Mouse (Mus musculus) midbrain, embryonic 10.5 days (tissue): ENCODE measurements around the gene Ppm1f. TPM values are rescaled to one million over a fixed set of nuclear protein-coding genes. Genes with fewer than 3 reads are reported as not detected.
"Not testable (repeated sequence)": the region's sequence is repeated elsewhere in the genome, so short reads cannot be mapped to it uniquely, and the experiment has no call there.

Experiments used
- DNase-seq: peaks from one replicate; pipeline ENCODE4 v3.0.0-alpha.2; 2017; ENCODE audit warnings: low spot score
- H3K27ac ChIP-seq: fragments of 300-500 bp; sonication (generic); replicated peaks from 2 replicates; pipeline ENCODE4 v1.5.1; 2016; ENCODE audit warnings: mild to moderate bottlenecking
- H3K27me3 ChIP-seq: fragments of 300-500 bp; sonication (generic); 2 replicates; pipeline ENCODE4 v1.6.1; 2016; ENCODE audit warnings: low read depth, mild to moderate bottlenecking; ENCODE audit not compliant: poor library complexity, severe bottlenecking
- H3K36me3 ChIP-seq: fragments of 300-500 bp; sonication (generic); 2 replicates; pipeline ENCODE4 v1.6.1; 2016; ENCODE audit warnings: mild to moderate bottlenecking, moderate library complexity
- H3K4me1 ChIP-seq: fragments of 300-500 bp; sonication (generic); 2 replicates; pipeline ENCODE4 v1.6.1; 2016
- H3K4me3 ChIP-seq: fragments of 300-500 bp; sonication (generic); 2 replicates; pipeline ENCODE4 v1.5.1; 2016; ENCODE audit warnings: mild to moderate bottlenecking, moderate library complexity
- H3K9me3 ChIP-seq: fragments of 300-500 bp; sonication (generic); replicated peaks from 2 replicates; pipeline ENCODE4 v1.6.1; 2016; ENCODE audit warnings: mild to moderate bottlenecking
- WGBS: fragments of 180-500 bp; shearing (Covaris S2); methylation state at CpG from one replicate; pipeline ENCODE4 v1.1.7; 2016; 5-methylcytosine and 5-hydroxymethylcytosine counted together
- polyA plus RNA-seq: library from polyadenylated mRNA; unstranded; fragments of >200 nt; fragmentation: Nextera tagmentation; extraction: Ambion mirVana; gene quantifications from 2 replicates; pipeline ENCODE4 v1.2.1, GENCODE M21; 2016

The Ppm1f gene
- 26.6 and 30.0 TPM in 2 replicates for polyA plus RNA-seq

- no peaks in the 10 kb centered on the region for H3K9me3 ChIP-seq
- peak within 1 kb of the TSS; percentile 74 for H3K4me3 ChIP-seq
- H3K27me3 ChIP-seq, result no peaks in the 10 kb centered on the region
- DNase-seq, result peak; percentile 94
- peaks cover 21% of the 10 kb centered on the region for H3K4me1 ChIP-seq
- 1% methylated on average over 29 of the region's 29 CpGs for WGBS
- H3K36me3 ChIP-seq, result peaks cover 29% of the 10 kb centered on the region
- H3K27ac ChIP-seq, result peak within 1 kb of the TSS; percentile 85
Measured at GRCm38 (mm10) chr16:16896382-16897055, at the start of gene Ppm1f. TSS of gene Ppm1f (plus strand) at chr16:16896469.

- no peak overlapping the region for H3K4me3 ChIP-seq
- H3K27ac ChIP-seq, result no peak overlapping the region
- no peaks in the 10 kb centered on the region; the same call in 1 of the 2 replicates for H3K9me3 ChIP-seq
- no peak for DNase-seq
- no peaks in the 10 kb centered on the region for H3K36me3 ChIP-seq
- no peaks in the 10 kb centered on the region for H3K4me1 ChIP-seq
- no peaks in the 10 kb centered on the region for H3K27me3 ChIP-seq
Measured at GRCm38 (mm10) chr16:16849196-16849595, 47.1 kb upstream of the Ppm1f start.

GRCm38 (mm10) chr16:16852411-16852810, 43.9 kb upstream of the Ppm1f start:
- Histone ChIP-seq H3K4me3 (no peak overlapping the region), H3K27me3 (no peaks in the 10 kb centered on the region), H3K9me3 (no peaks in the 10 kb centered on the region; the same call in 1 of the 2 replicates), H3K27ac (no peak overlapping the region), H3K4me1 (no peaks in the 10 kb centered on the region), H3K36me3 (no peaks in the 10 kb centered on the region)
- WGBS, result 85% methylated on average over 3 of the region's 3 CpGs
- DNase-seq, result peak; percentile 4

- Histone ChIP-seq H3K4me1 (no peaks in the 10 kb centered on the region), H3K27me3 (no peaks in the 10 kb centered on the region), H3K9me3 (no peaks in the 10 kb centered on the region; the same call in 1 of the 2 replicates), H3K36me3 (no peaks in the 10 kb centered on the region), H3K4me3 (no peak overlapping the region), H3K27ac (no peak overlapping the region)
- DNase-seq, result peak; percentile 13
- WGBS, result 44% methylated on average over 6 of the region's 6 CpGs
Measured at GRCm38 (mm10) chr16:16854836-16855235, 41.4 kb upstream of the Ppm1f start.

GRCm38 (mm10) chr16:16855541-16855940, 40.7 kb upstream of the Ppm1f start:
- H3K9me3 ChIP-seq, result no peaks in the 10 kb centered on the region; the same call in 1 of the 2 replicates
- no peak overlapping the region for H3K4me3 ChIP-seq
- no peaks in the 10 kb centered on the region for H3K36me3 ChIP-seq
- no peak overlapping the region for H3K27ac ChIP-seq
- no peaks in the 10 kb centered on the region for H3K27me3 ChIP-seq
- DNase-seq, result peak; percentile 7
- WGBS, result 94% methylated on average over 1 of the region's 1 CpGs
- no peaks in the 10 kb centered on the region for H3K4me1 ChIP-seq

- H3K9me3 ChIP-seq, H3K36me3 ChIP-seq, H3K4me3 ChIP-seq, H3K27me3 ChIP-seq, H3K27ac ChIP-seq, H3K4me1 ChIP-seq, DNase-seq: not testable (repeated sequence)
- WGBS, result 84% methylated on average over 9 of the region's 9 CpGs
Measured at GRCm38 (mm10) chr16:16856054-16856453, 40.2 kb upstream of the Ppm1f start.

GRCm38 (mm10) chr16:16856731-16857476, 39.4 kb upstream of the Ppm1f start:
- Histone ChIP-seq H3K36me3 (no peaks in the 10 kb centered on the region), H3K4me1 (no peaks in the 10 kb centered on the region), H3K4me3 (no peak overlapping the region), H3K27me3 (no peaks in the 10 kb centered on the region), H3K27ac (no peak overlapping the region), H3K9me3 (no peaks in the 10 kb centered on the region)
- WGBS, result 78% methylated on average over 13 of the region's 13 CpGs
- peak; percentile 8 for DNase-seq

GRCm38 (mm10) chr16:16862288-16862687, 34.0 kb upstream of the Ppm1f start:
- WGBS, result 84% methylated on average over 3 of the region's 3 CpGs
- Histone ChIP-seq H3K36me3 (no peaks in the 10 kb centered on the region), H3K9me3 (no peaks in the 10 kb centered on the region), H3K4me3 (no peak overlapping the region), H3K27ac (no peak overlapping the region), H3K27me3 (no peaks in the 10 kb centered on the region), H3K4me1 (no peaks in the 10 kb centered on the region)
- no peak for DNase-seq

- WGBS, result 75% methylated on average over 2 of the region's 2 CpGs
- Histone ChIP-seq H3K36me3 (no peaks in the 10 kb centered on the region), H3K4me1 (no peaks in the 10 kb centered on the region), H3K4me3 (no peak within 1 kb of the TSS), H3K9me3 (no peaks in the 10 kb centered on the region), H3K27ac (no peak within 1 kb of the TSS), H3K27me3 (no peaks in the 10 kb centered on the region)
- DNase-seq, result no peak
Measured at GRCm38 (mm10) chr16:16863978-16864377, 32.3 kb upstream of the Ppm1f start, which contains the start of gene Igll1. TSS of gene Igll1 (minus strand) at chr16:16863985.

GRCm38 (mm10) chr16:16865217-16865616, 31.1 kb upstream of the Ppm1f start:
- no peak for DNase-seq
- Histone ChIP-seq H3K9me3 (no peaks in the 10 kb centered on the region), H3K36me3 (no peaks in the 10 kb centered on the region), H3K27me3 (no peaks in the 10 kb centered on the region), H3K4me3 (no peak overlapping the region), H3K4me1 (no peaks in the 10 kb centered on the region), H3K27ac (no peak overlapping the region)

- WGBS, result 63% methylated on average over 5 of the region's 5 CpGs
- H3K27ac ChIP-seq, result no peak overlapping the region
- H3K36me3 ChIP-seq, result no peaks in the 10 kb centered on the region
- no peaks in the 10 kb centered on the region for H3K27me3 ChIP-seq
- no peaks in the 10 kb centered on the region for H3K4me1 ChIP-seq
- H3K4me3 ChIP-seq, result no peak overlapping the region
- DNase-seq, result no peak
- no peaks in the 10 kb centered on the region for H3K9me3 ChIP-seq
Measured at GRCm38 (mm10) chr16:16865696-16866561, 30.3 kb upstream of the Ppm1f start.

GRCm38 (mm10) chr16:16870241-16870616, 26.0 kb upstream of the Ppm1f start:
- Histone ChIP-seq H3K4me1 (peaks cover 11% of the 10 kb centered on the region), H3K36me3 (peaks cover 4% of the 10 kb centered on the region), H3K27ac (peak overlapping the region; percentile 89), H3K9me3 (no peaks in the 10 kb centered on the region), H3K27me3 (no peaks in the 10 kb centered on the region), H3K4me3 (peak overlapping the region; percentile 66)
- DNase-seq, result no peak
- 39% methylated on average over 7 of the region's 7 CpGs for WGBS
